Mouse (Mus musculus) ES-Bruce4 (cell line): ENCODE measurements around the gene Ppih.

Experiments used
- CTCF ChIP-seq: IDR thresholded peaks from one replicate; pipeline ENCODE4 v1.8.1; 2011; ENCODE audit warnings: low read depth, low read length
- POLR2A ChIP-seq: IDR thresholded peaks from one replicate; pipeline ENCODE4 v1.8.1; 2011; ENCODE audit warnings: low read length; ENCODE audit not compliant: insufficient read depth

- TF ChIP-seq CTCF (no peak), POLR2A (no peak)
Measured at GRCm38 (mm10) chr4:119345508-119345907, 25.2 kb upstream of the Ppih start.
